Mouse (Mus musculus) intestine, postnatal 0 days (tissue): ENCODE results near the gene Slc25a41. TPM values are rescaled to one million over a fixed set of nuclear protein-coding genes. Genes with fewer than 3 reads are reported as not detected.
"Not testable (repeated sequence)": the region's sequence is repeated elsewhere in the genome, so short reads cannot be mapped to it uniquely, and the experiment has no call there.

Experiments
- ATAC-seq: fragments of 200-750 bp; cut with Nextera tagmentation; 2 replicates; pipeline ENCODE4 v1.8.0; 2017; ENCODE audit warnings: mild to moderate bottlenecking, moderate TSS enrichment, moderate library complexity
- H3K27ac ChIP-seq: fragments of 300-500 bp; sonication (generic); 2 replicates; pipeline ENCODE4 v1.5.1; 2014; ENCODE audit warnings: mild to moderate bottlenecking, low read depth, low read length, moderate library complexity
- H3K27me3 ChIP-seq: fragments of 300-500 bp; sonication (generic); replicated peaks from 2 replicates; pipeline ENCODE4 v1.6.1; 2014; ENCODE audit warnings: low read length, mixed read lengths; ENCODE audit not compliant: control insufficient read depth, insufficient read depth
- H3K36me3 ChIP-seq: fragments of 300-500 bp; sonication (generic); 2 replicates; pipeline ENCODE4 v1.6.1; 2014; ENCODE audit warnings: mild to moderate bottlenecking, moderate library complexity; ENCODE audit not compliant: control insufficient read depth, insufficient read depth
- H3K4me1 ChIP-seq: fragments of 300-500 bp; sonication (generic); replicated peaks from 2 replicates; pipeline ENCODE4 v1.6.1; 2014; ENCODE audit warnings: antibody characterized with exemption, low read length, mixed read lengths; ENCODE audit not compliant: control insufficient read depth, insufficient read depth
- H3K4me2 ChIP-seq: fragments of 300-500 bp; sonication (generic); replicated peaks from 2 replicates; pipeline ENCODE4 v1.6.1; 2014; ENCODE audit warnings: low read depth, mild to moderate bottlenecking, moderate library complexity
- H3K4me3 ChIP-seq: fragments of 300-500 bp; sonication (generic); 2 replicates; pipeline ENCODE4 v1.5.1; 2014; ENCODE audit warnings: low read depth, low read length
- H3K9ac ChIP-seq: fragments of 300-500 bp; sonication (generic); 2 replicates; pipeline ENCODE4 v1.6.1; 2014; ENCODE audit warnings: mild to moderate bottlenecking, low read depth, low read length
- H3K9me3 ChIP-seq: fragments of 300-500 bp; sonication (generic); 2 replicates; pipeline ENCODE4 v1.6.1; 2016; ENCODE audit warnings: mixed run types; ENCODE audit not compliant: control insufficient read depth
- CTCF ChIP-seq: sonication (generic); IDR thresholded peaks from 2 replicates; pipeline ENCODE4 v1.5.1; 2016; ENCODE audit warnings: low read depth, mild to moderate bottlenecking, control low read depth, antibody characterized with exemption, moderate library complexity
- WGBS: fragments of 180-500 bp; shearing (Covaris S2); extraction: QIAGEN DNeasy Blood & Tissue Kit; methylation state at CpG from one replicate; pipeline ENCODE4 v1.1.7; 2014; 5-methylcytosine and 5-hydroxymethylcytosine counted together
- polyA plus RNA-seq: library from polyadenylated mRNA; unstranded; fragments of >200 nt; fragmentation: Nextera tagmentation; extraction: Ambion mirVana; gene quantifications from 2 replicates; pipeline ENCODE4 v1.2.1, GENCODE M21; 2015

The Slc25a41 gene
- polyA plus RNA-seq, 1 experiment from 2014 or later: not detected

DNA sequence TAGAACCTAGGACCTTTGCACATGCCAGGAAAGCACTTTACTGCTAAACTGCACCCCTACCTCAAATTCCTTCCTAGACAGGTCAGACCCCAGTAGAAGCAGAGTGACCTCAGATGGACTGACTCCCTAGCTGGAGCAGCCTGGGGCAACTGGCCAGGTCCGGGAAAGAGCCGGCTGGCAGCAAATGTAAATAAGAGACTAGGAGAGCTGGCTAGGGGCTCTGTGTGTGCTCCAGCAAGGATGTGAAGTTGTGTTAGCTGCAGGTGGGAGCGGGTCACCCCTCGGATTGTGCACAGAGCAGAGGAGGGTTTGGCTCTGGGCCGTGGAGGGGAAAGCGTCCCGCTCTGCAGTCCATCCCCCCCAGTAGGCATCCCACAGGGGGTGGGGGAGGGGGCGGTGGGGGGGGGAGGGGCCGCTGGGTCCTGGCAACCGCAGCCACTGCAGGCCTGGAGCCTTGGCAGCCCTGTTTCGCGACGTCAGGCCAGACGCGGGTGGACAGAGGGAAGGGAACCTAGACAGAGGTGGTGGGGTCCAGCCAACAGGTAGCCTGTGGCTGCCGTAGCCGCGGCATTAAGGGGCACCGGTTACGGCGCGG lies 17.5 kb upstream of the Slc25a41 start, which contains the start of gene Crb3:
Gene Crb3, plus strand, starts transcription at position 215 of the 595 bp plus-strand sequence.
- no peak for TF ChIP-seq CTCF
- Histone ChIP-seq H3K4me3 (peak within 1 kb of the TSS; percentile 68), H3K36me3 (no peaks in the 10 kb centered on the region; the same call in 1 of the 2 replicates), H3K9ac (peak within 1 kb of the TSS; percentile 69), H3K4me2 (peak within 1 kb of the TSS; percentile 98), H3K27me3 (peaks cover 8% of the 10 kb centered on the region; the same call in 1 of the 2 replicates), H3K9me3 (no peaks in the 10 kb centered on the region), H3K27ac (0 out of 2 replicates have a peak within 1 kb of the TSS, but pooled peaks have one; percentile 76), H3K4me1 (peaks cover 6% of the 10 kb centered on the region; the same call in 1 of the 2 replicates)
- under 1% methylated on average over 20 of the region's 22 CpGs for WGBS
- no peak for ATAC-seq

DNA sequence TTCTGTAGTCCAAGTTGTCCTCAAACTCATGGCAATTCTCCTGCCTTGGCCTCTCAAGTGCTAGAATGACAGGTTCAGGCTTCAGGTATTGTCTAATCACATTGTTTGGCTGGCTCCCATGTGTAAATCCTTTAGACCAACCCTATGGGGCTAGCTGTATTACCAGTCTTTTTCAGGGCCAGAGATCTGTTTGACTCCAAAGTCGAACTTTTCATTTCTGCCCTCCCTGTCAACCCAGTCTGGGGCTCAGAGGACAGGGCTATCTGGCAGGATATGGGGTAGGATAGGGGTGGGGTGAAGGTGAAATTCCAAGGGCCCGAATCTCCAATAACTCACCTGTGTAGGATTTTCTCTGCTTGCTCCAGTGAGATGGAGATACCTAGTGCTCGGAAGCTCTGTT lies 14.8 kb upstream of the Slc25a41 start:
- Histone ChIP-seq H3K4me2 (no peak overlapping the region), H3K27me3 (no peaks in the 10 kb centered on the region), H3K9me3 (no peaks in the 10 kb centered on the region), H3K4me1 (peaks cover 6% of the 10 kb centered on the region; the same call in 1 of the 2 replicates), H3K4me3 (no peak overlapping the region), H3K27ac (no peak overlapping the region), H3K36me3 (no peaks in the 10 kb centered on the region; the same call in 1 of the 2 replicates), H3K9ac (no peak overlapping the region)
- no peak for ATAC-seq
- TF ChIP-seq CTCF: no peak
- 83% methylated on average over 3 of the region's 3 CpGs for WGBS

DNA sequence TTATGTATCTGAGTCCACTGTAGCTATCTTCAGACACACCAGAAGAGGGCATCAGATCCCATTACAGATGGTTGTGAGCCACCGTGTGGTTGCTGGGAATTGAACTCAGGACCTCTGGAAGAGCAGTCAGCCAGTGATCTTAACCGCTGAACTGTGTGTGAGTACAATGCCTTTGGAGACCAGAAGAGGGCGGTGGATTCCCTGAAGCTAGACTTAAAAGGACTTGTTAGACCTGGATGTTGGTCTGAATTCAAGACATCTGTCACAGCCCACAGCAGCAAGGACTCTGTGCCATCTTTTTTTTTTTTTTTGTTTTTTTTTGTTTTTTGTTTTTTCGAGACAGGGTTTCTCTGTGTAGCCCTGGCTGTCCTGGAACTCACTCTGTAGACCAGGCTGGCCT lies 10.2 kb upstream of the Slc25a41 start:
- not testable (repeated sequence) for H3K27ac ChIP-seq, H3K4me3 ChIP-seq, H3K4me1 ChIP-seq, H3K27me3 ChIP-seq, H3K36me3 ChIP-seq, H3K9me3 ChIP-seq, ATAC-seq, H3K9ac ChIP-seq, H3K4me2 ChIP-seq
- 89% methylated on average over 4 of the region's 4 CpGs for WGBS
- TF ChIP-seq CTCF: peak; percentile 59

DNA sequence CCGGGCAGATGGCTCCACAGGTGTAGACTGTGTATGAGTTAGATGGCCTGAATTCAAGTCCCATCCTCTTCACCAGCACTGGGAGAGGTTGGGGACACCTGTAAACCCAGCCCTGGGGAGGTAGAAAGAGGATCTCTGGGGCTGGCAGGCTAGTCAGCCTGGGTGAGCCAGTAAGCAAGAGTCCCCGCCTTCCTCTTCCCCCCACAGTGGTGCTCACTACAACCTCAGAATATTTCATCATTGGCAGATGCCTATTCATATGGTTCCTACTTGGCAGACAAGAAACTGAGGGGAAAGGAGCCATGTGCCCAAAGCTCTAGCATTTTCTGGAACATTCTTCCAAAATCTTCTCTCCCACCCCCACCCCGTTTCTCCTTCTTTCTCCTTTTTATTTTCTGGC lies 7.4 kb upstream of the Slc25a41 start:
- TF ChIP-seq CTCF: no peak

DNA sequence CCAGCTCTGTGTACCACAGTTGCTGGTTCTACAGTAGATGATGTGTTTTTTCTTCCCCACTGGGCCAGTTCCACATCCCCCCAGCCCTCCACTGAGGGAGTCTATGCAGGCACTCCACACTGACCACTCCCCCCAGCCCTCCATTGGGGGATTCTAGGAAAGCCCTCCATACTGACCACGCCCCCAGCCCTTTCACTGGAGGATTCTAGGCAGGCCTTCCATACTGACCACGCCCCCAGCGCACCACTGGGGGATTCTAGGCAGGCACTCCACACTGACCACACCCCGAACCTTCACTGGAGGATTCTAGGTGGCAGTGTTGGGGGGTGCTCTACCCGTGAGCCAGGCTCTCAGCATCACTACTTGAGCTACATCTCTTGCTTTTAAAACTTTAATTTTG lies 6.0 kb upstream of the Slc25a41 start:
- no peaks in the 10 kb centered on the region for H3K9me3 ChIP-seq
- H3K27ac ChIP-seq: no peak overlapping the region
- no peak for ATAC-seq
- H3K4me3 ChIP-seq: no peak overlapping the region
- no peaks in the 10 kb centered on the region for H3K4me1 ChIP-seq
- TF ChIP-seq CTCF: no peak
- no peaks in the 10 kb centered on the region for H3K27me3 ChIP-seq
- H3K36me3 ChIP-seq: peaks cover 6% of the 10 kb centered on the region; the same call in 1 of the 2 replicates
- no peak overlapping the region for H3K9ac ChIP-seq
- 60% methylated on average over 5 of the region's 5 CpGs for WGBS
- H3K4me2 ChIP-seq: no peak overlapping the region

More for the DNA sequence above, 7.4 kb upstream of the Slc25a41 start:
- no peaks in the 10 kb centered on the region for H3K27me3 ChIP-seq
- H3K36me3 ChIP-seq: peaks cover 6% of the 10 kb centered on the region; the same call in 1 of the 2 replicates
- WGBS: 84% methylated on average over 3 of the region's 3 CpGs
- H3K27ac ChIP-seq: no peak overlapping the region
- no peaks in the 10 kb centered on the region for H3K4me1 ChIP-seq
- no peak for ATAC-seq
- no peak overlapping the region for H3K4me2 ChIP-seq
- no peaks in the 10 kb centered on the region for H3K9me3 ChIP-seq
- H3K9ac ChIP-seq: no peak overlapping the region
- no peak overlapping the region for H3K4me3 ChIP-seq

DNA sequence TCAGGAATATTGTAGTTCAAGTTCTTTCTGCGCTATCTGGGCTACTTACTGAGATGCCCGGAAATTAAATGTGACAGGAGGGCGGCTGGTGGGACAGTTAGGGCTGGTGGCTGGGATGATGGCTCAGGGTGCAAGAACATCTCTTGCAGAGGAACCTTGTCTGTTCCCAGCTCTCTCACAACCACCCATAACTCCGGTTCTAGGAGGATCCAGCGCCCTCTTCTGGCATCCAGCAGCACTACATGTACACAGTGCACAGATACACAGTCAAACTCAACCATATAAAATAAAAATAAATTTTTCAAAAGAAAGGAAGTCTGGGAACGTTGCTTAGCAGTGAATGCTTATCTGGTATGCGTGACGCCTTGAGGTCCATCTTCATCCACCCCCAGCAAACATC lies 2.5 kb downstream of the Slc25a41 start:
- Histone ChIP-seq H3K9ac (no peak overlapping the region), H3K9me3 (no peaks in the 10 kb centered on the region), H3K36me3 (no peaks in the 10 kb centered on the region), H3K4me3 (no peak overlapping the region), H3K4me1 (no peaks in the 10 kb centered on the region), H3K4me2 (no peak overlapping the region), H3K27me3 (no peaks in the 10 kb centered on the region), H3K27ac (no peak overlapping the region)
- peak; percentile 50 for TF ChIP-seq CTCF
- no peak for ATAC-seq
- WGBS: 36% methylated on average over 8 of the region's 8 CpGs
